Mouse (Mus musculus) testis, adult 2 months (tissue): ENCODE measurements around the gene Mlip.

Experiments
- CTCF ChIP-seq: fragments of 200-500 bp; IDR thresholded peaks from 2 replicates; pipeline ENCODE4 v1.5.1; 2012; ENCODE audit warnings: low read depth, mild to moderate bottlenecking, inconsistent platforms, low read length, moderate library complexity; ENCODE audit not compliant: control insufficient read depth, insufficient read depth, insufficient replicate concordance
- POLR2A ChIP-seq: fragments of 200-500 bp; IDR thresholded peaks from 2 replicates; pipeline ENCODE4 v1.6.1; 2012; ENCODE audit warnings: low read depth, mild to moderate bottlenecking, inconsistent platforms, low read length, moderate library complexity; ENCODE audit not compliant: control insufficient read depth

- TF ChIP-seq POLR2A (no peak), CTCF (no peak)
These were observed 154.5 kb downstream of the Mlip start for GRCm38 (mm10) chr9:77198250-77198649.
